Mouse (Mus musculus): Measurements from ENCODE around the gene Flot2. TPM values are rescaled to one million over a fixed set of nuclear protein-coding genes. Genes with fewer than 3 reads are reported as not detected.

Gene Flot2
- polyA plus RNA-seq (2016; fragmentation: Nextera tagmentation; extraction: Ambion mirVana): 49.5 and 52.0 TPM in 2 replicates

DNA sequence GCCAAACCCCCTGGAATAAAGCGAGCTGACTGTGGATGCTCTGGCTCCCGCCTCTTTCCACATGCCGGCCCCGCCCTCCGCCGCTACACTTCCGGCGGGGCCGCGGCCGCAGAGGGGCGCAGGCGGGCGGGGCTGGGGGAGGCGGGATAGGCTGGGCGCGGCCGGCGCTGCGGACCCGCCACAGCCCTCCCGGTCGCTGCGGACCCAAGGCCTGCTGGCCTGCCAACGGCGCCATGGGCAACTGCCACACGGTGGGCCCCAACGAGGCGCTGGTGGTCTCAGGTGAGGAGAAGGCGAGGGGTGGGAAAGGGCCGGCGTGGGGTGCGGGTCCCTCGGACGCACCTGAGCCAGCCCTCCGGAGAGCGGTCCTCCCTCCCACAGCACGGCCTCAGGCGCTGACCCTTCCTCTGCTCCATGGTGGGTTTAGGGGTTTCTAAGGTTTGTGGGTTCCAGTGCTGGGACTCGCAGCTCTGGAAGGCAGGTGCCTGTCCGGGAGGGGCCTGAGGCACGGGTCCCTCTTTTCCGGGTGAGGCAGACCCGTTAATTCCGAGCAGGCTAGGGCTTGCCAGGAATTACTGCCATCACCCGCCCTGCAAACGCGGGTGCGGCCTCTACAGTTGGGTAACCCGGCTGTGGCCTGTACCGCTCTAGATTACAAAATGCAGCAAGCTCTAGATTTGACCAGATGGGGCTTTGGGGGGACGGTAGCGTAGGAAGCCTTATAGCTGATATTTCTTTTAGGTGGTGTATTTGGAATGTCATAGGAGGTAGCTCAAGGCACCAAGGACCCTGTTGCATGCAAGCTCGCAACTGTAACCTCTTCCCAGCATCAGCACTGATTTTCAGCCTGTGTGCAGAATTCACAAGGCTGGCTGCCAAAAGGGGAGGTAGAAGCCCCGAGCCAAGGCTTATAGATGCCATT is at the start of gene Flot2:
Flot2 (plus strand) TSS at position 101 of the 922 bp plus-strand sequence.
- Histone ChIP-seq H3K9ac (replicated peaks) (peak within 1 kb of the TSS; percentile 86), H3K4me2 (peak within 1 kb of the TSS; percentile 84), H3K4me1 (replicated peaks) (peaks cover 29% of the 10 kb centered on the region), H3K36me3 (peaks cover 25% of the 10 kb centered on the region), H3K27ac (peak within 1 kb of the TSS; percentile 79), H3K4me3 (replicated peaks) (peak within 1 kb of the TSS; percentile 86), H3K27me3 (no peaks in the 10 kb centered on the region), H3K9me3 (no peaks in the 10 kb centered on the region)
- peak; percentile 67 for ATAC-seq (ENCODE audit: insufficient number of reproducible peaks, insufficient read depth, low FRiP score, low TSS enrichment, low read depth)
- 3% methylated on average over 53 of the region's 55 CpGs for WGBS

DNA sequence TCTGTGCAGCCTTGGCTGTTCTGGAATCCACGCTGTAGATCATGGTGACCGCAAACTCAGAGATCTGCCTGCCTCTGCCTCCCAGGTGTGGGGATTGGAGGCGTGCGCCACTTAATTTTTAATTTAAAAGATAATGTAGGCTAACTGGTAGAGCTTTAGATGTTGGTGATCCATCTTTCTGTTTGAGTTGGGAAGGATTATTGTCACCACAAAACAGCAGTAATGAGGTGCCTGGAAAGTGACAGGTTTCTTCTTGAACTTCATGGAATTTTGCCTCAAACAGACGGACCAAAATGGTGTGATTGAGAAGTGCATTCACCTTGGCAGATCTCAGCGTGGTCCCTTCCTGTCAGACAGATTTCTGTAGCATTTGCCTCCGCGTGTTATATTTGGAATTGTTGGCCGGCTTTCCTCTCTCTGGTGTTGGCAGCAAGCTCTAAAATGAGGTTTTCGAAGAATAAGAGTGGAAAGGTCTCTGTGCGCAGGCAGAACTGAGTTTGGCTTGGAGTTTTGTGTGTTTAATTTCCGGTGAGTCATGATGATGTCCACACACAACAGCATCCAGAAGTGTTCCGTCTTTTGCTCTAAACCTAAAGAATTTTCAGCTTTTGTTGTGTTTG is 48.5 kb upstream of the Flot2 start:
- WGBS: 91% methylated on average over 13 of the region's 13 CpGs
- ATAC-seq (ENCODE audit: insufficient number of reproducible peaks, insufficient read depth, low FRiP score, low TSS enrichment, low read depth): no peak
- no peaks in the 10 kb centered on the region for H3K27me3 ChIP-seq
- H3K27ac ChIP-seq: no peak overlapping the region
- H3K4me3 ChIP-seq (replicated peaks): no peak overlapping the region
- no peaks in the 10 kb centered on the region for H3K9me3 ChIP-seq
- peaks cover 12% of the 10 kb centered on the region for H3K4me1 ChIP-seq (replicated peaks)
- H3K4me2 ChIP-seq: no peak overlapping the region
- H3K9ac ChIP-seq (replicated peaks): no peak overlapping the region
- peaks cover 58% of the 10 kb centered on the region for H3K36me3 ChIP-seq

GRCm38 (mm10) chr11:77995556-77995955 is 42.2 kb upstream of the Flot2 start:
- no peak for ATAC-seq (ENCODE audit: insufficient number of reproducible peaks, insufficient read depth, low FRiP score, low TSS enrichment, low read depth)
- Histone ChIP-seq H3K4me3 (replicated peaks) (no peak overlapping the region), H3K27me3 (no peaks in the 10 kb centered on the region), H3K27ac (no peak overlapping the region), H3K4me2 (no peak overlapping the region), H3K36me3 (peaks cover 59% of the 10 kb centered on the region), H3K9ac (replicated peaks) (no peak overlapping the region), H3K4me1 (replicated peaks) (no peaks in the 10 kb centered on the region), H3K9me3 (no peaks in the 10 kb centered on the region)
- 82% methylated on average over 1 of the region's 1 CpGs for WGBS

DNA sequence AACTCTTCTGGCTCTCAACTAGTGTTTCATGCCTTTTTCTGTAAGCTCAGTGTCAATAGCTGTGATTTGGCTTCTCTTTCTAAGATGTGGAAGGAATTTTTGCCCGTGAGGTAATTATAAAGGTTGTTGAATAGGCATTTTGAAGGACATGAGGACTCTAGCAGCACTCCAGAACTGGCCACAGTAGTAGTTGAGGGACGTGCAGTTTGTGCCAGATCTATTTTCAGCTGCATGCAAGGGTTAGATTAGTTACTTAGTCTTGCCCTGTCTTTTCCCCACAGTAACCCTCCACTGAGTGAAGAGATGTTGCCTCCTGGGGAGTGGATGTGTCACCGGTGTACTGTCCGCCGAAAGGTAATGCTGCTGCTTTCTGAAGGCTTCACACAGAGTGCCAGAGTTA is 31.3 kb upstream of the Flot2 start:
- no peak overlapping the region for H3K9ac ChIP-seq (replicated peaks)
- H3K9me3 ChIP-seq: no peaks in the 10 kb centered on the region
- no peak overlapping the region for H3K4me3 ChIP-seq (replicated peaks)
- 92% methylated on average over 5 of the region's 5 CpGs for WGBS
- no peak for ATAC-seq (ENCODE audit: insufficient number of reproducible peaks, insufficient read depth, low FRiP score, low TSS enrichment, low read depth)
- H3K27me3 ChIP-seq: no peaks in the 10 kb centered on the region
- H3K4me2 ChIP-seq: no peak overlapping the region
- H3K27ac ChIP-seq: no peak overlapping the region
- peaks cover 83% of the 10 kb centered on the region for H3K36me3 ChIP-seq
- H3K4me1 ChIP-seq (replicated peaks): no peaks in the 10 kb centered on the region

GRCm38 (mm10) chr11:78019676-78020075 is 18.1 kb upstream of the Flot2 start:
- ATAC-seq (ENCODE audit: insufficient number of reproducible peaks, insufficient read depth, low FRiP score, low TSS enrichment, low read depth): no peak
- H3K27me3 ChIP-seq: no peaks in the 10 kb centered on the region
- H3K4me1 ChIP-seq (replicated peaks): no peaks in the 10 kb centered on the region

GRCm38 (mm10) chr11:78023607-78024006 is 14.1 kb upstream of the Flot2 start:
- Histone ChIP-seq H3K4me3 (replicated peaks) (no peak overlapping the region), H3K27me3 (no peaks in the 10 kb centered on the region), H3K27ac (no peak overlapping the region), H3K4me2 (no peak overlapping the region), H3K9ac (replicated peaks) (no peak overlapping the region), H3K9me3 (no peaks in the 10 kb centered on the region), H3K4me1 (replicated peaks) (no peaks in the 10 kb centered on the region), H3K36me3 (peaks cover 90% of the 10 kb centered on the region)
- ATAC-seq (ENCODE audit: insufficient number of reproducible peaks, insufficient read depth, low FRiP score, low TSS enrichment, low read depth): no peak
- 86% methylated on average over 8 of the region's 8 CpGs for WGBS

More at GRCm38 (mm10) chr11:78019676-78020075, 18.1 kb upstream of the Flot2 start:
- no peaks in the 10 kb centered on the region for H3K9me3 ChIP-seq
- 22% methylated on average over 4 of the region's 4 CpGs for WGBS
- no peak overlapping the region for H3K4me2 ChIP-seq
- no peak overlapping the region for H3K4me3 ChIP-seq (replicated peaks)
- H3K36me3 ChIP-seq: peaks cover 92% of the 10 kb centered on the region
- no peak overlapping the region for H3K9ac ChIP-seq (replicated peaks)
- peak overlapping the region; percentile 18; the same call in 1 of the 2 replicates for H3K27ac ChIP-seq

GRCm38 (mm10) chr11:78029240-78029639 is 8.5 kb upstream of the Flot2 start:
- ATAC-seq (ENCODE audit: insufficient number of reproducible peaks, insufficient read depth, low FRiP score, low TSS enrichment, low read depth): no peak
- no peak overlapping the region for H3K27ac ChIP-seq
- WGBS: 95% methylated on average over 8 of the region's 8 CpGs

DNA sequence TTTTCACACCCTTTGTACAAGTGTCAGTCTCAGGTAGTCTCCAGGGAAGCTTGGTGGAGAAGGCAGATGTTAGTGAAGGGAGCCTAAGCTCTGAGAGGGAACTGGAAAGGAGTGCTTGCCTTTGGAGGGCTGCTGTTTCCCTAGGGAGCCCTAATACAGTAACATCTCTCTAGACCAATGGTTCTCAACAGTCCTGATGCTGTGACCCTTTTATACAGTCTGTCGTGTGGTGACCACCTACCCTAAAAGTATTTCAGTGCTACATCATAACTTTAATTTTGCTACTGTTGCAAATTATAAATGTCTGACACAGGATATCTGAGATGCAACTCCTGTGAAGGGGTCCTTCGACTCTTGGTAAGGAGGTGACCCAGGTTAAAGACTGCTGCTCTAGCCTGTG is 7.1 kb upstream of the Flot2 start:
- ATAC-seq (ENCODE audit: insufficient number of reproducible peaks, insufficient read depth, low FRiP score, low TSS enrichment, low read depth): no peak
- no peaks in the 10 kb centered on the region for H3K9me3 ChIP-seq
- WGBS: 62% methylated on average over 2 of the region's 2 CpGs
- no peak overlapping the region for H3K4me2 ChIP-seq
- no peak overlapping the region for H3K9ac ChIP-seq (replicated peaks)
- no peak overlapping the region for H3K4me3 ChIP-seq (replicated peaks)
- H3K27me3 ChIP-seq: no peaks in the 10 kb centered on the region
- no peak overlapping the region for H3K27ac ChIP-seq
- peaks cover 28% of the 10 kb centered on the region for H3K4me1 ChIP-seq (replicated peaks)
- H3K36me3 ChIP-seq: peaks cover 59% of the 10 kb centered on the region

More at GRCm38 (mm10) chr11:78029240-78029639, 8.5 kb upstream of the Flot2 start:
- H3K4me1 ChIP-seq (replicated peaks): peaks cover 28% of the 10 kb centered on the region
- no peak overlapping the region for H3K9ac ChIP-seq (replicated peaks)
- no peak overlapping the region for H3K4me3 ChIP-seq (replicated peaks)
- no peaks in the 10 kb centered on the region for H3K9me3 ChIP-seq
- peaks cover 61% of the 10 kb centered on the region for H3K36me3 ChIP-seq
- no peaks in the 10 kb centered on the region for H3K27me3 ChIP-seq
- H3K4me2 ChIP-seq: no peak overlapping the region

DNA sequence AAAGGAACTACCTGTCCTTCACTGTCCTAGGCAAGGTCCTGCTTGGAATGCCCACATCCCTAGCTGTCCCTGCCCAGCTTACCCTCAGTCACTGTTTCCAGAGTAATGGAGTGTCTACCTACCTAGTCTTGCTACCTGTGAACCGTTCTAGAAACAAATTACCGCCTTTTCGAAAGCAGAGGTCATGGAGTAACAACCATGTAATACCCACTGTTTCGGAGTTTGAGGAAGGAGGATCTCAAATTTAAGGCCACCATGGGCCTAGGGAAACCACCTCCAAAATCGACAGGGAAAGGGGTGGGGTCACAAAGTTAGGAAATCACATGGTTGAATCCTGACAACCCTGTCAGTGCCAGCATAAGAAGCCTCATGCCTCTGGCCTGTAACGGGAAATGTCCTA is 6.3 kb upstream of the Flot2 start:
- Histone ChIP-seq H3K27me3 (no peaks in the 10 kb centered on the region), H3K4me3 (replicated peaks) (peak overlapping the region; percentile 72), H3K4me2 (peak overlapping the region; percentile 83), H3K9ac (replicated peaks) (no peak overlapping the region), H3K27ac (peak overlapping the region; percentile 93), H3K36me3 (peaks cover 52% of the 10 kb centered on the region), H3K9me3 (no peaks in the 10 kb centered on the region), H3K4me1 (replicated peaks) (peaks cover 28% of the 10 kb centered on the region)
- peak; percentile 9; the same call in 1 of the 2 replicates for ATAC-seq (ENCODE audit: insufficient number of reproducible peaks, insufficient read depth, low FRiP score, low TSS enrichment, low read depth)
- 41% methylated on average over 6 of the region's 6 CpGs for whole genome bisulfite sequencing

DNA sequence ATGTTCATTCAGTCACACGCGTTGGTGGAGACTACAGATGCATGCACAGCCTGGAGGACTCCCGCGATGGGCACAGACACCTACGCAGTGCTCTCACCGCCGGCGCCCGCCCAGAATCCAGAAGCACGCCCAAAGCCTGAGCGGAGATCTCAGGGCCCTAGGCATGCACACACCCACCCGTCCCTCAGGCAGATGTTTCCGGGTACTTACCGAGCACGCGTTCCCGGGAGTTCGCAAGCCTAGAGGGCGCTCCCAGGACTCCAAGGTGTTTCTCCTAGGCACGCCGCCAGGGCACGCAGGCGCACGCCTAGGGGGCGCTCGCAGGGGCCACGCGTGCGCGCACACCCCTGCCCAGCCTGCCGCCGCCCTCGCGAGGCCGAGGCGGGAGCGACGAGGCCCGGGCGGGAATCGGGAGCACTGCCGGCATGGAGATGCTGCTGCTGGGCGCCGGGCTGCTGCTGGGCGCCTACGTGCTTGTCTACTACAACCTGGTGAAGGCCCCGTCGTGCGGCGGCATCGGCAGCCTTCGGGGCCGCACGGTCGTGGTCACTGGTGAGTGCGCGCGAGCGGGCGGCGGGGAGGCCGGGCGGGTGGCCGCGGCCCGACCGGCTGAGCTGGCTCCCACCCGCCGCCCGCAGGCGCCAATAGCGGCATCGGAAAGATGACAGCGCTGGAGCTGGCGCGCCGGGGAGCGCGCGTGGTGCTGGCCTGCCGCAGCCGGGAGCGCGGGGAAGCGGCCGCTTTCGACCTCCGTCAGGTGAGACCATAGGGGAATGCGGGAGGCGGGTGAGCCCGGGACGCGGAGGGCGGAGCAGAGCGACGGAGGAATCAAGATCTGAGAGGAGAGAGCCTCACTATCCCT is 5.6 kb upstream of the Flot2 start, which contains the start of gene Dhrs13:
Dhrs13 (plus strand) TSS at position 334 of the 862 bp plus-strand sequence.
- peak within 1 kb of the TSS; percentile 78 for H3K9ac ChIP-seq (replicated peaks)
- peak within 1 kb of the TSS; percentile 83 for H3K4me2 ChIP-seq
- peak within 1 kb of the TSS; percentile 72 for H3K4me3 ChIP-seq (replicated peaks)
- H3K36me3 ChIP-seq: peaks cover 44% of the 10 kb centered on the region
- H3K9me3 ChIP-seq: no peaks in the 10 kb centered on the region
- peak; percentile 88 for ATAC-seq (ENCODE audit: insufficient number of reproducible peaks, insufficient read depth, low FRiP score, low TSS enrichment, low read depth)
- H3K27me3 ChIP-seq: no peaks in the 10 kb centered on the region
- H3K27ac ChIP-seq: peak within 1 kb of the TSS; percentile 93
- WGBS: under 1% methylated on average over 96 of the region's 96 CpGs
- H3K4me1 ChIP-seq (replicated peaks): peaks cover 30% of the 10 kb centered on the region
